Mouse (Mus musculus) CH12.LX (cell line): ENCODE results near the gene Gm37240.
A peak's percentile ranks its signal among the peaks of the same experiment; 100 is the strongest.

ENCODE experiments used
- CTCF ChIP-seq, 2 experiments: IDR thresholded peaks in 1 of 2; conservative IDR thresholded peaks in 1 of 2; 2 replicates each; pipeline ENCODE4 v1.5.1; 2011 to 2012; ENCODE audit warnings: low read depth in 2 of 2, low read length in 2 of 2, improper control_type of control experiment in 1 of 2, inconsistent platforms in 1 of 2, mild to moderate bottlenecking in 1 of 2, moderate library complexity in 1 of 2
- EP300 ChIP-seq: IDR thresholded peaks from 2 replicates; pipeline ENCODE4 v1.6.1; 2011; ENCODE audit warnings: low read length, improper control_type of control experiment
- MAFK ChIP-seq: IDR thresholded peaks from 2 replicates; pipeline ENCODE4 v1.6.1; 2011; ENCODE audit warnings: low read length, improper control_type of control experiment; ENCODE audit not compliant: insufficient replicate concordance
- MAX ChIP-seq: IDR thresholded peaks from 2 replicates; pipeline ENCODE4 v1.6.1; 2011; ENCODE audit warnings: low read length, improper control_type of control experiment
- MAZ ChIP-seq: IDR thresholded peaks from 2 replicates; pipeline ENCODE4 v1.6.1; 2012; ENCODE audit warnings: low read depth, mild to moderate bottlenecking, inconsistent platforms, low read length, improper control_type of control experiment, moderate library complexity
- MEF2A ChIP-seq: IDR thresholded peaks from 2 replicates; pipeline ENCODE4 v1.6.1; 2014; ENCODE audit warnings: low read depth, mild to moderate bottlenecking, inconsistent platforms, low read length, improper control_type of control experiment, borderline replicate concordance
- MYC ChIP-seq: IDR thresholded peaks from 2 replicates; pipeline ENCODE4 v1.6.1; 2011; ENCODE audit warnings: low read depth, mild to moderate bottlenecking, improper control_type of control experiment, low read length
- NELFE ChIP-seq: IDR thresholded peaks from 2 replicates; pipeline ENCODE4 v1.6.1; 2011; ENCODE audit warnings: low read depth, low read length, improper control_type of control experiment
- POLR2A ChIP-seq: IDR thresholded peaks from 2 replicates; pipeline ENCODE4 v1.6.1; 2011; ENCODE audit warnings: low read depth, mild to moderate bottlenecking, improper control_type of control experiment, low read length
- RAD21 ChIP-seq: IDR thresholded peaks from 2 replicates; pipeline ENCODE4 v1.6.1; 2011; ENCODE audit warnings: low read depth, mild to moderate bottlenecking, low read length, improper control_type of control experiment, moderate library complexity
- SIN3A ChIP-seq: IDR thresholded peaks from 2 replicates; pipeline ENCODE4 v1.6.1; 2012; ENCODE audit warnings: low read length, improper control_type of control experiment, inconsistent platforms
- UBTF ChIP-seq: IDR thresholded peaks from 2 replicates; pipeline ENCODE4 v1.6.1; 2012; ENCODE audit warnings: low read depth, mild to moderate bottlenecking, inconsistent platforms, low read length, improper control_type of control experiment, moderate library complexity
- USF1 ChIP-seq: IDR thresholded peaks from 2 replicates; pipeline ENCODE4 v1.6.1; 2014; ENCODE audit warnings: low read depth, mild to moderate bottlenecking, inconsistent platforms, low read length, improper control_type of control experiment
- ZNF384 ChIP-seq: IDR thresholded peaks from 2 replicates; pipeline ENCODE4 v1.6.1; 2012; ENCODE audit warnings: low read depth, low read length, improper control_type of control experiment, inconsistent platforms

DNA sequence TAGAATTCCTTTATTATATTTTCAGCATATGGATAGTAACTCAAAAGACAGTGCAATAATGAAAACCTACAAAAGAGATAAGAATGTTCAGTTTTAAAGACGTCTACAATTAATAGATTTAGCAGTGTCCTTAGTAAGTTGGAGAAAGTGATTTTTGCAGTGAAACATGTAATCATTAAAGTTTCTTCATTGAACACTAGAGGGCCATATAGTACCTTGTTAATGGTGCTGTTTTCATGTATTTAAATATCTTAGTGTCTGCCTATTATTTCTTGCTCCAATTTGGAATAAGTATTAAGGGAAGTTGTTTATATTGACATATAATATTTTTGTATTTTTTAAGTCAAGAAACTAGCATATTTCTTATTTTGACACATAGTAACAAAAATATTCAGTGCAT, 973.0 kb downstream of the Gm37240 start:
- no peak for TF ChIP-seq EP300
- TF ChIP-seq MAZ = no peak
- TF ChIP-seq UBTF = no peak
- TF ChIP-seq MEF2A = no peak
- no peak for TF ChIP-seq MAX
- no peak for TF ChIP-seq USF1
- TF ChIP-seq NELFE = no peak
- TF ChIP-seq MYC = no peak
- peak; percentile 62 for TF ChIP-seq RAD21
- TF ChIP-seq CTCF (conservative IDR thresholded peaks at IDR 0.05 in 1 of 2, IDR thresholded peaks at IDR 0.05 in 1 of 2; ENCODE audit: low read depth in 2 of 2, low read length in 2 of 2) = peak in 1 of 2 experiments; percentile 44; a peak in 2 of 4 replicates
- no peak for TF ChIP-seq SIN3A
- no peak for TF ChIP-seq POLR2A
- no peak for TF ChIP-seq MAFK
- no peak for TF ChIP-seq ZNF384
